Mouse (Mus musculus) hindbrain, embryonic 13.5 days (tissue): Measurements from ENCODE around the gene Rnpepl1. TPM values are rescaled to one million over a fixed set of nuclear protein-coding genes. Genes with fewer than 3 reads are reported as not detected.

ENCODE experiments used
- ATAC-seq: fragments of 200-750 bp; cut with Nextera tagmentation; 2 replicates; pipeline ENCODE4 v1.8.0; 2017; ENCODE audit warnings: moderate TSS enrichment; ENCODE audit not compliant: low FRiP score
- H3K27ac ChIP-seq: fragments of 300-500 bp; sonication (generic); 2 replicates; pipeline ENCODE4 v1.5.1; 2015; ENCODE audit warnings: inconsistent platforms, mild to moderate bottlenecking, moderate library complexity
- H3K27me3 ChIP-seq: fragments of 300-500 bp; sonication (generic); 2 replicates; pipeline ENCODE4 v1.6.1; 2015; ENCODE audit warnings: mild to moderate bottlenecking, inconsistent platforms
- H3K36me3 ChIP-seq: fragments of 300-500 bp; sonication (generic); 2 replicates; pipeline ENCODE4 v1.6.1; 2015; ENCODE audit warnings: mild to moderate bottlenecking, inconsistent platforms
- H3K4me1 ChIP-seq: fragments of 300-500 bp; sonication (generic); replicated peaks from 2 replicates; pipeline ENCODE4 v1.6.1; 2015; ENCODE audit warnings: inconsistent platforms
- H3K4me2 ChIP-seq: fragments of 300-500 bp; sonication (generic); 2 replicates; pipeline ENCODE4 v1.6.1; 2015; ENCODE audit warnings: inconsistent platforms, mild to moderate bottlenecking, moderate library complexity
- H3K4me3 ChIP-seq: fragments of 300-500 bp; sonication (generic); 2 replicates; pipeline ENCODE4 v1.5.1; 2015; ENCODE audit warnings: mild to moderate bottlenecking, inconsistent platforms
- H3K9ac ChIP-seq: fragments of 300-500 bp; sonication (generic); 2 replicates; pipeline ENCODE4 v1.6.1; 2015; ENCODE audit warnings: mild to moderate bottlenecking, inconsistent platforms
- H3K9me3 ChIP-seq: fragments of 300-500 bp; sonication (generic); 2 replicates; pipeline ENCODE4 v1.6.1; 2016; ENCODE audit warnings: inconsistent platforms
- WGBS: fragments of 180-500 bp; shearing (Covaris S2); methylation state at CpG from one replicate; pipeline ENCODE4 v1.1.7; 2015; 5-methylcytosine and 5-hydroxymethylcytosine counted together
- polyA plus RNA-seq: library from polyadenylated mRNA; unstranded; fragments of >200 nt; fragmentation: Nextera tagmentation; extraction: Ambion mirVana; gene quantifications from 2 replicates; pipeline ENCODE4 v1.2.1, GENCODE M21; 2015

Gene Rnpepl1
- polyA plus RNA-seq, 1 experiment from 2014 or later: 26.5 TPM

DNA sequence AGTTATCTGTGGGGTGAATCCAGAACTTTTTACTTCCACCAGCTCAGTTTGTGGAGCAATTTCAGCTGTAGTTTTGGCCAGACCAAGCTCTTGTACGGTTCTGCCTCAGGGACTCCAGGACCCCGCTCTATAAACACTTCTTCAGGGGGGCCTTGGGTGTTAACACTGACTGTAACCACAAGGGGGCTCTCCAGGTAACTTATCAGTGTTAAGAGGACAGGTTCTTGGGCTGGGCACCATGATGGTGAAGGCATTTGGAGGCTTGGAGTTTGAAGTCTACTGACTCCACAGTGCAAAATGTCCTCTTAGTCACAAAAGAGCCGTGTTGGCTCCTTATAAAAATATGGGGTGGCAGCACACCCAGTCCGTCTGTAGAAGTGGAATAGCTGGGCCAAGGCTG, 1.5 kb upstream of the Rnpepl1 start:
- peak overlapping the region; percentile 86; the same call in 1 of the 2 replicates for H3K4me2 ChIP-seq
- peaks cover 7% of the 10 kb centered on the region; the same call in 1 of the 2 replicates for H3K27me3 ChIP-seq
- H3K36me3 ChIP-seq: peaks cover 4% of the 10 kb centered on the region
- no peak overlapping the region for H3K4me3 ChIP-seq
- no peak overlapping the region for H3K27ac ChIP-seq
- WGBS: 73% methylated on average over 4 of the region's 4 CpGs
- H3K4me1 ChIP-seq: peaks cover 52% of the 10 kb centered on the region
- no peak for ATAC-seq
- no peaks in the 10 kb centered on the region for H3K9me3 ChIP-seq
- H3K9ac ChIP-seq: no peak overlapping the region

DNA sequence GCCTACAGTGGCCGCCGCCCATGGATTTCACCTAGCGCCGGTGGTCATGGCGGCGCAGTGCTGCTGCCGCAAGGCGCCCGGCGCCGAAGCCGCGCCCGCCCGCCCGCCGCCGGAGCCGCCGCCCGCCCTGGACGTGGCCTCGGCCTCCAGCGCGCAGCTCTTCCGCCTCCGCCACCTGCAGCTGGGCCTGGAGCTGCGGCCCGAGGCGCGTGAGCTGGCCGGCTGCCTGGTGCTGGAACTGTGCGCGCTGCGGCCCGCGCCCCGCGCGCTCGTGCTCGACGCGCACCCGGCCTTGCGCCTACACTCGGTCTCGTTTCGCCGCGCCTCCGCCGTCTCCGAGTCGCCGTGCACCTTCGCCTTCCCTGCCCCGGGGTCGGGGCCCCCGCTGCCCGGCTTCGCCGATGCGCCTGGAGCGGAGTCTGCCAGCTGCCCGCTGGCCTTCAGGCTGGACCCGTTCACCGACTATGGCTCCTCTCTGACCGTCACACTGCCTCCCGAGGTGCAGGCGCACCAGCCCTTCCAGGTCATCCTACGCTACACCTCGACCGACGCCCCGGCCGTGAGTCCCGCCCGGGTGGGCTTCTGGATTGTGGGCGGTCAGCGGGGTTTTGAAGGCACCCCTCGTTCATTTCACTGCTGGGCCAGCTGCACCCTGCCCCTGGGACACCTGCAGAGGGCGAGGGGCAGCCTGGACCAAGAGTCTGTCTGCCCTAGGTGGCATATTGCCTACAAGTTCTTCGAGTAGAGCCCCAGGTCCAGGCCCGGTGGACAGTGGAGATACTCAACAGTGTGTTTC, 540 bp downstream of the Rnpepl1 start:
- Histone ChIP-seq H3K27me3 (0 out of 2 replicates have a peak, but pooled peaks cover 3% of the 10 kb centered on the region), H3K4me1 (peaks cover 60% of the 10 kb centered on the region), H3K9ac (peak overlapping the region; percentile 96), H3K4me3 (peak overlapping the region; percentile 85), H3K9me3 (no peaks in the 10 kb centered on the region), H3K27ac (peak overlapping the region; percentile 96), H3K4me2 (peak overlapping the region; percentile 86), H3K36me3 (peaks cover 24% of the 10 kb centered on the region)
- under 1% methylated on average over 31 of the region's 85 CpGs for WGBS
- ATAC-seq: peak; percentile 23

DNA sequence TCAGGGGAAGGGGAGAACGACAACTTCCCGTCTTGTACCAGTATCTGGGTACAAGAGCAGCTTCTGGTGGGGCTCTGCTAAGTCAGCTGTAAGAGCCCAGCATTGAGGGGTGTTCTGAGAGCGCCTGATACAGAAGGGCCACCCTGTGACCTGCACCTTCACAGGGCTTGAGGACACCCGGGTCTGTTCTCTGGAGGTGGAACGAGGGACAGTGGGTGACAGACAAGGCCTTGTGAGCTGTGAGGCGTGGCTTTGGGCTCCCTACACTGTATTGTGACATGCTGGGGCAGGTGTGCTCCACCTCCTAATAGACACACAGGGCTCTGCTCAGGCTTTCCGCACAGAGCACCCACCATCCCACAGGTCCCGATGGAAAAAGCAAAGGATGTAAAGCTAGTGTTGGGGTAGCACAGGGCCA, 1.1 kb downstream of the Rnpepl1 start:
- peak overlapping the region; percentile 96 for H3K27ac ChIP-seq
- H3K9me3 ChIP-seq: no peaks in the 10 kb centered on the region
- no peak for ATAC-seq
- 37% methylated on average over 8 of the region's 8 CpGs for WGBS
- H3K4me2 ChIP-seq: peak overlapping the region; percentile 86
- H3K4me1 ChIP-seq: peaks cover 57% of the 10 kb centered on the region
- H3K4me3 ChIP-seq: peak overlapping the region; percentile 85
- H3K27me3 ChIP-seq: 0 out of 2 replicates have a peak, but pooled peaks cover 3% of the 10 kb centered on the region
- H3K36me3 ChIP-seq: peaks cover 31% of the 10 kb centered on the region
- H3K9ac ChIP-seq: peak overlapping the region; percentile 96

DNA sequence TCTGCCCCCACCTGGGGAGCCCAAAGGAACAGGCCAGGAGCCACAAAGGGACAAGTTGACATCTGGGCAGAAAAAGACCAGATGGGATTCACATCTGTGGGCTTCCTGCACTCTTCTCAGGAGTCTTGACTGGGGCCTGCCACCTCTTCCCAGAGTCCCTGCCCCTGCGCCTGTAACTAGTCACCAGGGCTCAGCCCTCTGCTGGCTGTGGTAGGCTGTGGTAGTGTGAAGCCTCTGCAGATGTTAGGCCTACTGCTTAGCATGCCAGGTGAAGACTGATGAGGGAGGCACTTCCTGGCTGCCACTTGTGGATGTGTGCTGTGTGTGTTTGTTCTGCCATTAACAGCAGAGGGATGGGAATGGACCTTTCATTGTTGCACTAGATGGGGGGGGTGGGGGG, 1.7 kb downstream of the Rnpepl1 start:
- H3K4me3 ChIP-seq: peak overlapping the region; percentile 85
- ATAC-seq: no peak
- peak overlapping the region; percentile 96 for H3K27ac ChIP-seq
- H3K36me3 ChIP-seq: peaks cover 36% of the 10 kb centered on the region
- peak overlapping the region; percentile 86 for H3K4me2 ChIP-seq
- peaks cover 57% of the 10 kb centered on the region for H3K4me1 ChIP-seq
- H3K9ac ChIP-seq: peak overlapping the region; percentile 96
- 39% methylated on average over 1 of the region's 1 CpGs for WGBS
- 0 out of 2 replicates have a peak, but pooled peaks cover 3% of the 10 kb centered on the region for H3K27me3 ChIP-seq
- H3K9me3 ChIP-seq: no peaks in the 10 kb centered on the region

DNA sequence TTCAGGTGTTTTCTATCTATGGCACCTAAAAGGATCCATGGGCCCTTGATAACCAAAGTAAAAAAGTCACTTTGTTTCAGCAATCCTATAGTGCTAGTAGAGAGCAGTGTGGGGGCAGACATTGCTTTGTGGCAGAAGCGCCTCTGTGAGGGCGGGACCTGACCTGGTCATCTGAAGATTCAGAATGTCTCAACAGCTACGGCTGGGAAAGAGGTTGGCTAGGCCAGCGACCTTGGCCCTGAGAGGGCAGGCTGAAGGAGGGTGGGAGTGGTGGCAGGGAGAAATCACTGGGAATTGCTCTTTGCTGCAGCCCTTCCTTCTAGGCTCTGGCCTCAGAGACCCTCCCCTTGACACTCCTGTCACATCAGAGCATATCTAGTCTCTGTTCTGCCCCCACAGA, 3.7 kb downstream of the Rnpepl1 start:
- H3K4me3 ChIP-seq: no peak overlapping the region
- H3K36me3 ChIP-seq: peaks cover 56% of the 10 kb centered on the region
- H3K9ac ChIP-seq: peak overlapping the region; percentile 29; the same call in 1 of the 2 replicates
- H3K27ac ChIP-seq: no peak overlapping the region
- no peak overlapping the region for H3K4me2 ChIP-seq
- no peaks in the 10 kb centered on the region for H3K9me3 ChIP-seq
- 80% methylated on average over 4 of the region's 4 CpGs for WGBS
- peaks cover 46% of the 10 kb centered on the region for H3K4me1 ChIP-seq
- no peaks in the 10 kb centered on the region for H3K27me3 ChIP-seq
- no peak for ATAC-seq

DNA sequence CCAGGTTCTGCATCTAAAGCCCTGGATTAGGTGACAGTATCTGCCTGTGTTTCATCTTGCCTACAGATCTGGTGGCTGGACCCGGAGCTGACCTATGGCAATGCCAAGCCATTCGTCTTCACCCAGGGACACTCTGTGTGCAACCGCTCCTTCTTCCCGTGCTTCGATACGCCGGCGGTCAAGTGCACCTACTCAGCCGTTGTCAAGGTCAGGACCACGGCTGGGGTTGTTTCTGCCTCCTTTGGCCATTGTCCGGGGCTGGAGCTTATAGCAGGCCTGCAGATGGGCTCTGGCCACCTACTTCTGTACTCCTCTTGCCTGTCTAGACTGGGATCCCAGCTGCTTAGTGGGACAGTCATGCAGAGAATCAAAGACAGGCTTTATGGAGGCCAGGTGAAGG, 4.4 kb downstream of the Rnpepl1 start:
- Histone ChIP-seq H3K4me1 (peaks cover 39% of the 10 kb centered on the region), H3K27me3 (no peaks in the 10 kb centered on the region), H3K4me2 (no peak overlapping the region), H3K9ac (no peak overlapping the region), H3K4me3 (no peak overlapping the region), H3K9me3 (no peaks in the 10 kb centered on the region), H3K36me3 (peaks cover 63% of the 10 kb centered on the region), H3K27ac (no peak overlapping the region)
- ATAC-seq: no peak
- WGBS: 97% methylated on average over 11 of the region's 11 CpGs

DNA sequence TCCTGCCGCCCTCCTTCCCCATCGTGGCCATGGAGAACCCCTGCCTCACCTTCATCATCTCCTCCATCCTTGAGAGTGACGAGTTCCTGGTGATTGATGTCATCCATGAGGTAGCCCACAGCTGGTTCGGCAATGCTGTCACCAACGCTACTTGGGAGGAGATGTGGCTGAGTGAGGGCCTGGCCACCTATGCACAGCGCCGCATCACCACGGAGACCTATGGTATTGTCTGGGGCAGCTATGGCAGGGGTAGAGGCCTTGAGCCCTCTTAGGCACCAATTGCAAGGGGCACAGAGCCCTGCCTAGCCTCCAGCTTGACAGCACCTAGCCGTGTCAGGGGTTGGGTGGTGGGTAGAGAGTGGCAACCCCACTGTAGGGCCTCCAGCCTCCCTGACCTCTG, 6.1 kb downstream of the Rnpepl1 start:
- Histone ChIP-seq H3K9ac (no peak overlapping the region), H3K27me3 (no peaks in the 10 kb centered on the region), H3K36me3 (peaks cover 81% of the 10 kb centered on the region), H3K4me3 (no peak overlapping the region), H3K4me1 (peaks cover 30% of the 10 kb centered on the region), H3K4me2 (no peak overlapping the region), H3K9me3 (no peaks in the 10 kb centered on the region), H3K27ac (no peak overlapping the region)
- no peak for ATAC-seq
- 96% methylated on average over 9 of the region's 9 CpGs for WGBS

DNA sequence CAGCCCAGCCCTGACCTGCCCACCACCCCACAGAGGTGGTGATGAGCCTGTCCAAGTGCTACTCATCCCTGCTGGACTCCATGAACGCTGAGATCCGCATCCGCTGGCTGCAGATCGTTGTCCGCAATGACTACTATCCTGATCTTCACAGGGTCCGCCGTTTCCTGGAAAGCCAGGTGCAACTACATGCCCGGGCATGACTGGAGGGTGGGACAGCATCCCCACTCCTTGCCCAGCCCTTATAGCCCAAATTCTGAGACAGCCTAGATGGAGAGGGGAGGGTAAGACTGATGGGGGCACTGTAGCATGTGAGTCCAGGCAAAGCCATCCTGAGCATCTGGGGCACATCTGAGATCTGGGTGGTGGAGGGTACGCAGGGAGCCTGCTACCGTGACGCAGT, 8.6 kb downstream of the Rnpepl1 start:
- no peak for ATAC-seq
- WGBS: 97% methylated on average over 11 of the region's 11 CpGs
- Histone ChIP-seq H3K4me2 (no peak overlapping the region), H3K27me3 (no peaks in the 10 kb centered on the region), H3K9ac (no peak overlapping the region), H3K4me1 (peaks cover 7% of the 10 kb centered on the region; the same call in 1 of the 2 replicates), H3K36me3 (peaks cover 76% of the 10 kb centered on the region), H3K9me3 (no peaks in the 10 kb centered on the region), H3K4me3 (no peak overlapping the region), H3K27ac (no peak overlapping the region)

DNA sequence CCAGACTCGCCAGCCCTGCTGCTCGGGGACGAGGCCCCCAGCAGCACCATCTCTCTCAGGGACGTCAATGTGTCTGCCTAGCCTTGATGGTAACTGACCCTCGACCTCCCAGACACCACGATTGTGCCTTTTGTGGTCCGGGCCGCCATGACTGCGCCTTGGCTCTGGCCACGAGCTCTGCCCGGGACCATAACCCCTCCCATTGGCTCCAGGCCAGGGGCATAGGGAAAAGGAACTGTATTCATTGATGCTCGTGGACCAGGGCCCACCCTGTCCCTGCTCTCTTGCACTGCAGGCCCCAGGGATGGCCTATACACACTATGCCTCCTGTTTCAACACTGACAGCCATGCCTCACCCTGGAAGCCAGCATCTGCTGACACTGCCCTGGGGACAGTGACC, 9.2 kb downstream of the Rnpepl1 start:
- peaks cover 70% of the 10 kb centered on the region for H3K36me3 ChIP-seq
- no peak overlapping the region for H3K4me3 ChIP-seq
- WGBS: 87% methylated on average over 12 of the region's 12 CpGs
- 0 out of 2 replicates have a peak, but pooled peaks cover 2% of the 10 kb centered on the region for H3K4me1 ChIP-seq
- no peak for ATAC-seq
- no peak overlapping the region for H3K9ac ChIP-seq
- H3K27me3 ChIP-seq: no peaks in the 10 kb centered on the region
- no peaks in the 10 kb centered on the region for H3K9me3 ChIP-seq
- H3K4me2 ChIP-seq: no peak overlapping the region
- no peak overlapping the region for H3K27ac ChIP-seq

DNA sequence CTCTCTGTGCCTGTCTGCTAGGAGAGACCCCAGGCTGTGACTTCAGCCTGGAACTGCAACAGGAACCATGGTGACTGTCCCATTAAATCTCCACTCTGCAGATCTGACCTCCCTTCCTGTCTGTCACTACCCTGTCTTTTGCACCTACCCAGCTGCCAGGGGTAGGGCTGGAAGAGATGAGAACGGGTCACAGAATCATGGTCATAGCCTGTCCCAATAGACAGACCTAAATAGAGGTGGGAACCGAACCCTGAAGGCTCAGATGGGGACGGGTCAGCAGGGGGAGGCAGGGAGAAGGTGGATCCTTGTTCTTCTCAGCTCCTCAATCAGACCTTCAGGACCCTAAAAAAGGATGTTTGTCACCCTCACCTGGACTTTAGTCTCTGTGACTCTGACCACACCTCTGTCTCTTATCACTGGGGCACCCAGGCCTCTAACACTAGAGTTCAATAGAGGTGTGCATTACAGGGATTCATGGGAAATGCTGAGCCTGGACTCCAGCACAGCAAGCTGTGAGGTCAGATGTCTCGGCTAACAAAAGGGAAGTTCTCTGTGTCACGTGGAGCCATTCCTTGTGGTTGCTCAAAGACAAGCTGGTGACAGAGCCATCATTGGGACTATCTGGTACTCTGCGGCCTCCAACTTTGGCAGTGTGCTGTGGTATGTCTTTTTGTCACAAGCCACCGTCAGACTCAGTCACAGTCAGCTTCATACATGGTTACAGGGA, 10.1 kb downstream of the Rnpepl1 start:
- H3K27me3 ChIP-seq: no peaks in the 10 kb centered on the region; the same call in 1 of the 2 replicates
- H3K4me2 ChIP-seq: no peak overlapping the region
- no peaks in the 10 kb centered on the region for H3K9me3 ChIP-seq
- H3K4me1 ChIP-seq: no peaks in the 10 kb centered on the region
- peaks cover 61% of the 10 kb centered on the region for H3K36me3 ChIP-seq
- WGBS: 88% methylated on average over 7 of the region's 7 CpGs
- H3K27ac ChIP-seq: no peak overlapping the region
- no peak overlapping the region for H3K9ac ChIP-seq
- no peak for ATAC-seq
- no peak overlapping the region for H3K4me3 ChIP-seq

DNA sequence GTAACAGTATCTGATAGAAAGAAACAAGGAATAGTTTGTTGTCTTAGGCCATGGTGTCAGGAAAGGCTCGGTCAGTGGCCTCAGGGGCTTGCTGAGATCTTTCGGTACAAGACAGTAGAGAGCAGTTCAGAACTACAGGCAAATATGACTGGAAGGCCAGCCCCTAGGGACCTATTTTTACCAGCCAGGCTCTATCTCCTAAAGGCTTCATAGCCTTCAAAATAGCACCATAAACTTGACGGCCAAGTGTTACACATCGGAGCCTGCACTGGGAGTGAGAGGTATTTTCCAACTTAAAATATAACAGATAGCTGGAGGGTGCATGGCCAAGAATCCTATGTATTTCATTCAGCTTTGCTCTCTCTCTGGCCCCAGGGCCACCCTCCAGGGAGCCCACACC, 10.9 kb downstream of the Rnpepl1 start:
- H3K27me3 ChIP-seq: peaks cover 2% of the 10 kb centered on the region; the same call in 1 of the 2 replicates
- WGBS: 91% methylated on average over 4 of the region's 4 CpGs
- H3K9me3 ChIP-seq: no peaks in the 10 kb centered on the region
- H3K9ac ChIP-seq: no peak overlapping the region
- no peak overlapping the region for H3K27ac ChIP-seq
- no peak overlapping the region for H3K4me3 ChIP-seq
- H3K36me3 ChIP-seq: peaks cover 53% of the 10 kb centered on the region
- no peak overlapping the region for H3K4me2 ChIP-seq
- ATAC-seq: no peak
- H3K4me1 ChIP-seq: no peaks in the 10 kb centered on the region

DNA sequence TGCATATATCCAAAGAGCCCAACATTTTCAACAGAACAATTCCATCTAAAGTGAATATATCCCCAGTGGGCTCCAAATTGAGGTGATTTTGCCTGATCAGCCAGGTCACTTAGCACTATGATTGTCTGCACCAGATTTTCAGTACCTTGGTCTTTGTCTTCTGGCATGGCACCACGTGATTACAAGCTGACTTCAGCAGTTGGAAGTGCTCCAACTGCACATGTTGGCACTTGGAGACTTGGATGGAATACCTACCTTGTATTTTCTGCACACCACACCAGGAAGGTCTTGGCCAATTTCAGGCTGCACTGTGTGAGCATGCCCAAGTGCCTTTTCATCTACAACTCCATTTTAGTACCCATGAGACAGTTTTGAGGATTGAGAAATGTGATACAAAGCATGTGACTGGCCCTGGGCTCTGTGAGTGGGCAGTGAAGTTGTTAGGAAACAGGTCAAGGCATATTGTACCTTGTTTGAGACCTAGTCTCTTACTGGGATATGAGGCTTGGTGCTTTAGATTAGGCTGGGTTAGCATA, 19.7 kb downstream of the Rnpepl1 start:
- no peaks in the 10 kb centered on the region for H3K36me3 ChIP-seq
- peaks cover 29% of the 10 kb centered on the region for H3K27me3 ChIP-seq
- no peak overlapping the region for H3K4me3 ChIP-seq
- H3K27ac ChIP-seq: no peak overlapping the region
- H3K9me3 ChIP-seq: no peaks in the 10 kb centered on the region
- WGBS: 34% methylated on average over 1 of the region's 1 CpGs
- peaks cover 11% of the 10 kb centered on the region for H3K4me1 ChIP-seq
- no peak for ATAC-seq
- no peak overlapping the region for H3K4me2 ChIP-seq
- H3K9ac ChIP-seq: no peak overlapping the region
